Mouse (Mus musculus): Measurements from ENCODE around the gene Nacc1.

Nacc1 gene

GRCm38 (mm10) chr8:84713381-84713780 lies 25.7 kb upstream of the Nacc1 start:
- no peak for DNase-seq

GRCm38 (mm10) chr8:84712759-84713120 lies 25.1 kb upstream of the Nacc1 start:
- no peak for DNase-seq

- no peak for DNase-seq
Measured at GRCm38 (mm10) chr8:84711933-84712758, 24.5 kb upstream of the Nacc1 start.

GRCm38 (mm10) chr8:84711312-84711711 lies 23.6 kb upstream of the Nacc1 start:
- DNase-seq, result no peak

- no peak for DNase-seq
Measured at GRCm38 (mm10) chr8:84709931-84710330, 22.3 kb upstream of the Nacc1 start.

GRCm38 (mm10) chr8:84708774-84709475 lies 21.3 kb upstream of the Nacc1 start:
- peak; percentile 79 for DNase-seq

- no peak for DNase-seq
Measured at GRCm38 (mm10) chr8:84708071-84708541, 20.4 kb upstream of the Nacc1 start.

GRCm38 (mm10) chr8:84707267-84707883 lies 19.7 kb upstream of the Nacc1 start:
- no peak for DNase-seq

- no peak for DNase-seq
Measured at GRCm38 (mm10) chr8:84706610-84707266, 19.1 kb upstream of the Nacc1 start.

- no peak for DNase-seq
Measured at GRCm38 (mm10) chr8:84705960-84706359, 18.3 kb upstream of the Nacc1 start.

GRCm38 (mm10) chr8:84704867-84705831 lies 17.5 kb upstream of the Nacc1 start:
- DNase-seq, result no peak

GRCm38 (mm10) chr8:84704356-84704755 lies 16.7 kb upstream of the Nacc1 start:
- DNase-seq, result peak; percentile 60

GRCm38 (mm10) chr8:84703466-84704249 lies 16.0 kb upstream of the Nacc1 start:
- no peak for DNase-seq

- no peak for DNase-seq
Measured at GRCm38 (mm10) chr8:84702963-84703465, 15.4 kb upstream of the Nacc1 start.

GRCm38 (mm10) chr8:84702561-84702960 lies 14.9 kb upstream of the Nacc1 start:
- DNase-seq, result no peak

GRCm38 (mm10) chr8:84700941-84701911 lies 13.6 kb upstream of the Nacc1 start, which contains the start of gene Lyl1:
Lyl1 (plus strand) TSS chr8:84701457.
- peak; percentile 69 for DNase-seq

GRCm38 (mm10) chr8:84700526-84700925 lies 12.9 kb upstream of the Nacc1 start:
- no peak for DNase-seq

GRCm38 (mm10) chr8:84699861-84700322 lies 12.2 kb upstream of the Nacc1 start:
- peak; percentile 86 for DNase-seq

GRCm38 (mm10) chr8:84698929-84699401 lies 11.3 kb upstream of the Nacc1 start:
- DNase-seq, result peak; percentile 85
